Mouse (Mus musculus) adipocyte (in vitro differentiated cells): ENCODE measurements around the gene Dgkk.
A peak's percentile ranks its signal among the peaks of the same experiment; 100 is the strongest.
"Not testable (repeated sequence)": the region's sequence is repeated elsewhere in the genome, so short reads cannot be mapped to it uniquely, and the experiment has no call there.

ENCODE experiments used
- DNase-seq: peaks from one replicate; pipeline ENCODE4 v3.0.0-alpha.2; 2016; ENCODE audit warnings: low spot score

Gene Dgkk

DNA sequence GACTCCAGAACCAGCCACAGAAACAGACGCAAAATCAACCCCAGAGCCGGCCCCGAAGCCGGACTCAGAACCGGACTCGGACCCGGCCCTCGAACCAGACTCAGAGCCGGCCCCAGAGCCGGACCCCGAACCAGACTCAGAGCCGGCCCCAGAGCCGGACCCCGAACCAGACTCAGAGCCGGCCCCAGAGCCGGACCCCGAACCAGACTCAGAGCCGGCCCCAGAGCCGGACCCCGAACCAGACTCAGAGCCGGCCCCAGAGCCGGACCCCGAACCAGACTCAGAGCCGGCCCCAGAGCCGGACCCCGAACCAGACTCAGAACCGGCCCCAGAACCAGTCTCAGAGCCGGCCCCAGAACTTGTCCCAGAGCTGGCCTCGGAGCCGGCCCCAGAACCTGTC lies at the start of gene Dgkk:
TSS of gene Dgkk (plus strand) at position 301 of the 400 bp plus-strand sequence.
- DNase-seq: not testable (repeated sequence)

GRCm38 (mm10) chrX:6733998-6734397 lies 45.1 kb upstream of the Dgkk start:
- DNase-seq: no peak

GRCm38 (mm10) chrX:6750714-6751113 lies 28.4 kb upstream of the Dgkk start:
- no peak for DNase-seq

- no peak for DNase-seq
Measured at GRCm38 (mm10) chrX:6751549-6752047, 27.5 kb upstream of the Dgkk start.

GRCm38 (mm10) chrX:6777489-6778249 lies 1.4 kb upstream of the Dgkk start:
- DNase-seq: no peak

DNA sequence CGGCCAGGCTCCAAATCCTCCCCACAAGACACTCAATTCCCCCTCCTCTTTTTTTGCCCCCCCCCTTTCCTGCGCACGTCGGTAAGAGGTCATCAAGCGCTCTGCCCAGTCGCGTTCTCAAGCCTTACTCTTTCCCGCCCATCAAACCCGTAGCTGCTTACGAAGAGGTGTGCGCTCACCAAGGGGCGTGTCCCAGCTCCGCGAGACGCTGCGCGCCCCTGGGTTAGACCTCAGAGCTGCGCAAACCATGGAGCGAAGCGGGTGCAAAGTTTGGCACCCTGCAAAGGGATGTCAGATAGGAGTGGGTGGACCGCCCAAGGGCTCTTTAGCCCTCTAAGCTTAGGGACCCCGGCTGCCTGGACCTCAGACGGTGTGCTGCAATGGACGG lies 862 bp upstream of the Dgkk start:
- DNase-seq: no peak

- no peak for DNase-seq
Measured at GRCm38 (mm10) chrX:6779969-6780539, 948 bp downstream of the Dgkk start.

DNA sequence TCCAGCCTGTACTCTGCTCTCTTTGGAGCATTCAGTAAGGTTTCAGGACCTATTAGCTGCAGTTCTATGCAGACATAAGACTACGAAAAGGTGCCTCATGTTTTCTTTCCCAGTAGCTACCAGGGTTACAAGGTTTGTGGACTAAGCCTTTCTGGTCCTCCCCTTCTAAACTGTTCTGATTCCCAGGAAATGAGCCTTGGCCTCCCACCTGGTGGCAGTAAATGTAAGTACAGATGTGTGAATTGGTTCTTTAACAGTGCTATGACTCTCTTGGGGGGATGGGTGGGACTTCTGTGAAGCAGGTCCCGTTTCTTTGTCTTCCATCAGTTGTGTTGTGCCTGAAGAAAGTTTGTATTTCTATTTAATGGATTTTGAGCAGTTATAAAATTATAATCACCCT lies 53.4 kb downstream of the Dgkk start:
- peak; percentile 8 for DNase-seq

- no peak for DNase-seq
Measured at GRCm38 (mm10) chrX:6853466-6853865, 74.4 kb downstream of the Dgkk start.

DNA sequence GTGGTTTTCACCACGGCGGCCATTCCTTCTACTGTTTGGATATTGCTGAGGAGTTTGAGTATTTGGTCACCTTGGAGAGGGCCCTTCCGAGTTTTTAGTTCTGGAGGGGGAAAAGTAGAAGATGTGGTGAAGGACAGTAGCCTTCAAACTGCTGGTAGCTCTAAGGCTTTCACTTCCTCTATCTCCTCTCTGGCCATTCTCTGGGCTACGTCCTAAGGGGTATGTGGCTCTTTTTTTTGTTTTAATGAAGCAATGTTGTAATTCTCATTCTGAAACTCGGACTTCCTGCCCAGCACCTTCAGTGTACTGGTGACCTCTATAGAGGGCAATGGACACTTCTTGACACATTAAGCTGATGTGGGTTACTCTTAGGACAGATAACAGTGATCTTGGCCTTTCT lies 75.0 kb downstream of the Dgkk start:
- no peak for DNase-seq

DNA sequence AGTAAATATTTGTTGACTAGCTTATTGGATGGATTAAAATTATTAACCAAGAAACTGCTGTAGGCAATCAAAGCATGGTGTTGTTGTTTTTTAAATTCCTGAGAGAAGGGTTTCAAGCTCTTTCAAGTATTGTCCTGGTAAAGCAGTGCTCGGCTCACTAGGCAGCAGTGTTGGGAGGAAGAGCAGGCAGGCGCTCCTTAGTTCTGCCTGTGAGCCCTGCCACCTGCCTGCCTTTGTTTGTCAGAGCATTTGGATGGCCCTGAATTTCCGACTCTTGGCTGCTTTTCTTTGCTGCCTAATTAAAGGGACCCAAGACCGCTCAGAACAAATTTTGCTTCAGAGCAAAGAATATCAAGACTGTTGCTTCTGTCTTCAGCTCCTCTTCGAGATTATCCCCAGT lies 114.8 kb downstream of the Dgkk start:
- DNase-seq: no peak

- no peak for DNase-seq
Measured at GRCm38 (mm10) chrX:6911047-6911446, 131.9 kb downstream of the Dgkk start.

DNA sequence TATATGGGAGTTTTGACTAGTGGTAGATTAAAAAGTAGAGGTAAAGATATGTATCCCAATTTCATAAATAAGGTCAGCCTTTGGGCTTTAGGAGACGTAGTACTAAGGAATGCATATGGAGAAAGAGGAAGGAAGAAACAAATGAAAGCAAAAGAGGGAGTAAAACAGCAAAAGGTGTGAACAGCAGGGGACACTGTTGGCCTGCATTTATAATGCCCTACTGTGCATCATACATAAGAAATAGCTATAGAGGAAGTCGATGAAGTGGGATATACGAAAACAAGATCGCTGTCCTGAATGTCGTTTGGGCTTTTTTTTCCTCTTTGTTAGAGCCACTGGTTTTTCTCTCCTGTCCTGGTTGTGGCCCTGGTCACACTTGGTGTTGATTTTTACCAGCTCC lies 143.1 kb downstream of the Dgkk start:
- peak; percentile 22 for DNase-seq

DNA sequence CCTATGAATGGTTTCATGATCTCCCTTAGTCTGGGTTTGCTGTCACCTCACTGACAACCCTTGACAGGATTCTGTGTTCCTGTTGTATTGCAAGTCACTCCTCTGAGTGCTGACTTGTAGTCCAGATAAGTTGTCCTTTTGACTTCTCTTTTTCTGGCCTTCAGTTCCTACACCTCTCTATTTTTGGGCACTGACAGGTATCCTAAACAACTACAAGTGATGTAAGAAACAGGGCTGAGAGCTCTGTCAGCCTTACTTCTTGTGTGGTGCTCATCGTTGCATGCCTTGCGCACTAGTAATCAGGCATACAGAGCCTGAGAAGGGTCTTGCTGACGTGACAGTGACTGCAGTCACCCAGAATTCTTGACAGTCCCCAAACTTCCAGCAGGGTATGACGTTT lies 147.1 kb downstream of the Dgkk start:
- DNase-seq: no peak

GRCm38 (mm10) chrX:6968598-6968997 lies 189.5 kb downstream of the Dgkk start:
- no peak for DNase-seq

GRCm38 (mm10) chrX:6971956-6972355 lies 192.8 kb downstream of the Dgkk start:
- peak; percentile 7 for DNase-seq

- not testable (repeated sequence) for DNase-seq
Measured at GRCm38 (mm10) chrX:6983916-6984315, 204.8 kb downstream of the Dgkk start.
